Mouse (Mus musculus) embryo, embryonic 9.5 days (tissue): ENCODE measurements around the gene Insrr.
"Not testable (repeated sequence)": the region's sequence is repeated elsewhere in the genome, so short reads cannot be mapped to it uniquely, and the experiment has no call there.

Source experiments
- DNase-seq: peaks from one replicate; pipeline ENCODE4 v3.0.0-alpha.2; 2017; ENCODE audit errors: extremely low spot score

The Insrr gene

DNA sequence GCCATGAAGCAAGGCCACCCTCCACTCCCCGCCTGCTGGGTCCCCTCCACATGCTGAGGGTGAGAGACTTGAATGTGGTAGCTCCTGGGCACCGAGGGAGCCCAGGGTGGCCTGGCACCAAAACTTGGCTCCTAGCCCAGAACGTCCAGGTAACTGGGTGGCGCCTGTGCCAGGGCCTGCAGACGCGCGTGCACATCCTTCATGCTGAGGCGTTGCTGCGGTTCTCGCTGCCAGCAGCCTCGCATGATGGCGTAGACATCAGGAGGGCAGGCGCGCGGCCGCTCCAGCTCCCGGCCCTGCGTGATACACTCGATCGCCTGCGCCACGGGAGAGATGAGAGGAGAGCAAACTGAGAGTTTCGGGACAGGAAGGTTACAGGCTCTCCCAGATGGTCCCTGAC, 18.5 kb upstream of the Insrr start:
- DNase-seq, result no peak

DNA sequence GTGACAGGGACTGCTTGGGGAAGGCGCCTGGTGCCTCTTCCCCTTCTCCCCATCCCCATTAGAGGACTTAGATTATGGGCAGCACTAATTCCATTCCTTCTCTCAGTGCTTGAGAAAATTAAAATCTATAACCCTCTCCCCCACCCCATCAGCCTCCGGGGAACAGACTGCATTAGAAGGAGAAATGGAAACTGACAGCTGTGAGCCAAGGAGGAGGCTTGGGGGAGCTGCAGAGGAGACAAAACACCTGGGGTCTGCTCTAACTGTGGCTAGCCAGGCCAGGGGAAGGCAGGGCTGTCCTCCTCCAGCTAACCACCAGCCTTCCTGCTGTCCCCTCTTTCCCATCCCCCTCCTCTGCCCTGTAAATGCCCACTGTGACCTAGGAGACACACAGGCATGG, 17.7 kb upstream of the Insrr start:
- no peak for DNase-seq

DNA sequence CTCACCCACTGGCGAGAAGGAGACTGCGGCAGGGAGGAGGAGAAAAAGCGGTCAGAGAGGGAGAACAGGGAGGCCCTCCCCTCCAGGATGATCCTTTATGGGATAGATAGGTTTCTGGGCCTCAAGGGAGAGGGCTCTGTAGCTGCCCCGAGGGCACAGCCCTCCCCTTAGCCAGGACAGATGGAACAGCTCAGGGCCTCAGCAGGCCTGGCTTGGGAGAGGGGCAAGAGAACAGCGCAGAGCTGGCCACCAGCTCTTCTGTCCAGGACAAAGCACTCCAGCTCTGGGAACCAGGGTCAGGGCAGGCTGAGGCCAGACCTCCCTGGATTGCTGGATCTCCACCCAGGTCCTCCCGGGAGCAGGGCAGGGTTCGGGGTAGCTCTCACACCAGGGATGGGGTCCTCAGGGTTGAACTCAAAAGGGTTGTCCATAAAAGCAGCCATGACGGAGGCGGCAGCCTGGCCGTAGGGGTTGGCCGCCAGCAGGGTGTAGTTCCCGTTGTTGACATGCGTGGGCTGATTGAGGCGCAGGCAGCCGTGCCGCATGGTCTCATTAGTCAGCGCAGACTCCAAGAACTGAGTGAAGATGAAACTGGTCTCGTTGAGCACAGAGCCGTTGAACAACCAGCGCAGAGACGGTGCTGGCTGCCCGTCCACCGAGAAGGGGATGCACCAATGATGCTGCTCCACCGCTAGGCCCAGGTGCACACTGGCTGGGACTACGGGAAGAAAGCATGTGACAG, 13.3 kb upstream of the Insrr start:
- no peak for DNase-seq

DNA sequence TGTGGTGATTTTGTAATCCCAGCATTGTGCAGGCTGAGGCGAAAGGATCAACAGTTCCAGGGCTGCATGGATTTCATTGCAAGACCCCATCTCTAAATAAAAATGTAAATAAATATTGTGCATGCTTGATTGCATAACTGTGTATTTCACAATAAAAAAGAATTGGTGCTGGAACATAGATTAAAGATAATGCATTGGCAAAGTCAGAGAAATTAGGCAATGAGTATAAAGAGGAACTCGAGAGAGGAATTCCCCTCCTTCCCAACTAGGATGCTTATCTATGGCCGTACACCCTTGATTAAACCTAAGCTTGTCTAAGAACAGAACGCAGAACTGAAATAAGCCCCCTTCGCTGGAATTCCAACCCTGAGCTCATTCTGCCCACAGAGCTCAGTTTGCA, 11.6 kb upstream of the Insrr start:
- DNase-seq, result no peak

DNA sequence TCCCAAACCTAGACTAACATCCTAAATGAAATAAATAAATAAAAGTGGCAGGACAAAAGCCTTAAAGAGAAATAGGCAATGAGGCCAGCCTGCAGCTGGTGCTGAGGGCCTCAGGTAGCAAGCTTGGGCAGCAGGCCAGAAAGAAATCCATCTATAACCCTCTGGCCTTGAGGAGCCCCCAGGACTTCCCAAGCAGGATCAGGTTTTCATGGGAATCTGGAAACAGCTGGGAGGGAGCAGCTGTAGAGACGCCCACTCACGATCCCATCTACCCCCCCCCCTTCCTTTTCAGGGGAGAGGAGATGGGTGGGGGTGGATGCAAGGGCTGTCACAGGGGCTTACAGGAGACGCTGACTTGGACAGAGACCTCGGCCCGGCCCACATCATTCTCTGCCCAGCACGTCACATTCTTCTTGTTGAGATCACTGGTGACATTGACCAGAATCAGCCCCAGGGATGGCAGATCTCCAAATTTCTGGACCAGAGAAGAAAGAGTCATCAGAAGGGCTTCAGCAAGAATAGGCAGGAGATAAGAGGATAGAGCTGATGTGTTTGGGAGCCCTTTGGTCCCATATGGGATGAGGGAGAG, 11.0 kb upstream of the Insrr start:
- no peak for DNase-seq

DNA sequence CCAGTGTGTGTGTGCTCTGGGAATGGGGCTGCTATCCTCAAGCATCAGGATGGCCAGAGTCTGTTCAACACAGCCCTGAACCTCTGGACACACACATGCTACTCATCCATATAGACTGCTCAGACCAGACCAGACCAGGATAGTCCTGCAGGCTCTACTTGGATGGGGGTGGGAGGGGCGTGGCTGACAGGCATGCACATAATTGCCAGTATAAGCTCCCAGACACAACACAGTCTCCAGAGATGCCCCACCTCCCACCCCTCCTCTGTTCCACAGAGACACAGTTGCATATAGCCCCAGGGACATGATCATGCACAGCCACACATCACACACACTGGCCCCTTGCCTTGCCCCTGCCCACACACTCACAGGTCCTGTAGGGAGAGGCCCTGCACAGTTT, 7.5 kb upstream of the Insrr start:
- DNase-seq, result no peak

DNA sequence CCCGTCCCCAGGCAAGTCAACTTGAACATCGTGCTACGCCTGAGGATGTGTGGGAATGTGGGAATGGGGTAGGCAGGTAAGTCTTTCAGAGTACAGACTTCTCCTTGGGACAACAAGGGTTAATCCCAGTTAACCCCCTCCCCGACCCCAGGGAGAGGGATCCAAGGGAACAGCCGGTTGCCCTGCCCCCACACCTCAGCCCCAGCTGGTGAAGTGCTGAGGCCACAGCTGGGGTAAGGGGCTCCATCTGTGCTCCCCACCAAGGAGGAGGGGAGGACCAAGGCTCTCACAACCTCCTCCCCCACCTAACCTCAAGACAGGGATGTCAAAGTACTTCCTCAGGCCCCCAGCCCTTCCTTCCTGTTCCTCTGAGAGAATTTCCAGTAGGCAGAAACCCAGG, 7.0 kb upstream of the Insrr start:
- DNase-seq, result no peak

DNA sequence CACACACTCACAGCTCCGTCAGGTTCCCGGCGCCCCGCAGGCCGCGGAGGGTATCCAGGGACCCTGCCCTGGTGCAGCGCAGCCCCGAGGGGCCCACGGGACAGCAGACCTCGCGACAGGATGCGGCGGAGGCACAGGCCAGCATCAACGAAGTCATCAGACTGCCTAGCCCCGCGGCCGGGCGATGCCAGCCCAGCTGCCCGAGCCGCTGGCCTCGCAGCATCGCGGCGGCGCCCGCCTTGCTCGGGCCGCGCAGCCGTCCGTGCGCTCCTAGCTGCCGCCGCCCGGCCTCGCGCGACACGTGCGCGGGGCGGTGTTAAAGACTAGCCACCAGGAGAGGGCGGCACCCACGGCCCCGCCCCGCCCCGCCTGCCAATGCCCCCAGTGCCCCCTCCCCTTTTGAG, 1.8 kb upstream of the Insrr start, which contains the start of gene Ntrk1:
Gene Ntrk1 (minus strand): TSS at position 241 of the 404 bp plus-strand sequence.
- peak; percentile 35 for DNase-seq

DNA sequence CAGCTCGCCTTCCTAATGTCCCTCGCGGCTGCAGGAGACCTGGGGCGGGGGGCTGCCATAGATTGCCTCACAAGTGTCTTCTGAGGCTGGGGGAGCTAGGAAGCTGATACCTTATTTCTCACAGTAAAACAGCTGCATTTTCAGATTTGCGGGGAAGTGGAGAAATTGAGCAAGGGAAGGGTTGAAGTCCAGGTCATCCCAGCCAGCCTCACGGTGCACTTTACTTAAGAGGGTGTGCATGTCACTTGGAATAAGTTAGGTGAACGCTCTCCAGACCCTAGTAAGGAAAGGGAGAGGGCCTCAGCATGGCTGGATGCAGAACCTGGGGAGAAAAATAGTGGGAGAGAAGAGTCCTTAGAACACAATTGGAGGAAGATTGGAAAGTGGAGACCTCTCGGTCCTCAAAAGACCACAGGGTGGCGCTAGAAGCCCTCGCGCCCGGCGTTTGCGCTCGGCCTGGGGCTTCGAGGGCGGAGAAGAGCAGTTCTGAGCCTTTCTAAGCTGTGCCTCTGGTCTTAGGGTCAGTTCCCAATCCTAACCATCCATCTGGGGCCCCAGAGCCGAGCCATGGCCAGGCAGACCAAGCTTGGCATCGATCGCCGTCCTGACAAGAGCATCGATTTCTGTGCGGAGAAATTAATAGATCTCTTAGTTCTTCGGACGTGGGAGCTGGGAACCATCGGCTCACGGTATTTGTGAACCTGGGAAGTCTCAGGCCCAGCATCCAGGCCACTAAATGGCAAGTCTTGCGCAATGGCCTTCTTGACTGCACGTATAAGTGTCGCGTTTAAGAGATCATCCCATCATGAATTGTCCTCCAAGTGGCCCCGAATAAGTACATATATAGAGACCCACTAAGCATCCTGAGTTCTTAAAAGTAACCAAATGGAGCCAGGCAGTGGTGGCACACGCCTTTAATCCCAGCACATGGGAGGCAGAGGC, 1.1 kb upstream of the Insrr start:
- peak; percentile 78 for DNase-seq

DNA sequence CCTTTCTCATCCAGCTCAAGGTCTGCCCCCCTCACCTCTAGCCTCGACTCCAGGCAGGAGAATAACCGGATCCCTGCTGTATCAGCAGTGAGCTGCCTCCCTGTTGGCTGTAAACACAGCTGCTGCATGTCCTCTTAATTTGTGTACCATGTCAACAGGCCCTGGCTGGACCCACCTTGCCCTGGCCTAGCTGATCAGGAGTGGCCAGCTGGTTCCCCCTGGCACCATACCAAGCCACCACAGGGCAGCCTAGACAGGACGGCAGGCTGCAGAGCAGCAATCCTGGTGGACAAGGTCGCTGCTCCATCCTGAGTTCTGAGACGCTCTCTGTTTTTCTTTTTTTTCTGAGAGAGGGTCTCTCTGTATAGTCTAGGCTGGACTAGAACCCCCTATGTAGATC, 4.9 kb downstream of the Insrr start:
- DNase-seq, result no peak

DNA sequence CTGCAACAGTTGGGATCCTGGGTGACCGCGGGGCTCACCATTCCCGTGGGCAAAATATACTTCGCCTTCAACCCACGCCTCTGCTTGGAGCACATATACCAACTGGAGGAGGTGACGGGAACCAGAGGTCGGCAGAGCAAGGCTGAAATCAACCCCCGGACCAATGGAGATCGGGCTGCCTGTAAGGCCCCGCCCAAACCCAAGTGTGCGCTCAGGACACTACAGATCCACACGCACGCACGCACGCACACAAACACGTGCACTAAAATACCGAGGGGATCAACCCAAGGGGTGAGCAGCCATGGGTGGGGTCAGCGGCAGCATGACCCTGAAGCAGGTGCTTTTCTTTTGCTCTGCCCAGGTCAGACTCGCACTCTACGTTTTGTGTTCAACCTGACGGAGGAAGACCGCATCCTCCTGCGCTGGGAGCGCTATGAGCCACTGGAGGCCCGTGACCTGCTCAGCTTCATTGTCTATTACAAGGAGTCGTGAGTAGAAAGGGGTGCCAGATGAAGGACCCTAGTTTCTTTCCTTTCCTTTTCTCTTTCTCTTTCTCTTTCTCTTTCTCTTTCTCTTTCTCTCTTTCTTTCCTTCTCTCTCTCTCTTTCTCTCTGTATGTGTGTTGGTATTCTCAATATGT, 7.4 kb downstream of the Insrr start:
- no peak for DNase-seq

DNA sequence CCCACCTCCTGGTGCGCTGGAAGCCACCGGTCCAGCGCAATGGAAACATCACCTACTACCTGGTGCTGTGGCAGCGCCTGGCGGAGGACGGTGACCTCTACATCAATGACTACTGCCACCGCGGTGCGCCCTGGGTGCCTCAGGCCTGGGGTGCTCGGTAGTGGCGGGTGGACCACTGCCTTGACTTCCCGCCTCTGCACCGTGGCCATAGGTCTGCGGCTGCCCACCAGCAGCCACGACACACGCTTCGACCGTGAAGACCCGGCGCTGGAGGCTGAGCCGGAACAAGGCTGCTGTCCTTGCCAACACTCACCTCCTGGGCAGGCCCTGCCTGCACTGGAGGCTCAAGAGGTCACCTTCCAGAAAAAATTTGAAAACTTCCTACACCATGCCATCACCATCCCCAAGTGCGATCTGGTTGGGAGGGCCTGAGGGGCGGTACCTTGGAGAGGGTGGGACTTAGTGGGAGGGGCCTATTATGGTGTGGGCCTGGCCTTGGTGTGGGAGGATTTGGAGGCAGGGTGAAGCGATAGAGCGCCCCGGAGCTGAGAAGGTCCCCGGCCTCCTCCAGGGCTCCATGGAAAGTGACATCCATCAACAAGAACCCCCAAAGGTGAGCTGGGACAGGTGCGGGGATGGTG, 12.7 kb downstream of the Insrr start:
- no peak for DNase-seq

DNA sequence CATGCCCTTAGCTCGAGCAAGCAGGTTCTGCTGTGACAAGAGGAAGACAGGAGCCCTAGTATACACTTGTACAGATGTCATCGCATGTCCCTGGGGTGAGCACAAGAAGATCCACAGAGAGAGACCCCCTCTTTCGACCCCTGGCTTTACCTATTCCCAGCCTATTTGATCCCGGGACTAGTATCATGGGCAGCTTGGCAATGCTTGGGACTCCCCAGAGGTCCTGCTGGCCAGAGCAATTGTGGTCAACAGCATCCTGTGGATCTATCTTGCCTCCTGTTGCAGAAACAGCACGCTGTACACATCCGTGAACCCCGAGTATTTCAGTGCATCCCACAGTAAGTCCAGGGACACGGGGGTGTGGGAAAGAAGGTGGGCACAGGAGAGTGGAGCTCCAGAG, 14.5 kb downstream of the Insrr start:
- DNase-seq, result no peak

DNA sequence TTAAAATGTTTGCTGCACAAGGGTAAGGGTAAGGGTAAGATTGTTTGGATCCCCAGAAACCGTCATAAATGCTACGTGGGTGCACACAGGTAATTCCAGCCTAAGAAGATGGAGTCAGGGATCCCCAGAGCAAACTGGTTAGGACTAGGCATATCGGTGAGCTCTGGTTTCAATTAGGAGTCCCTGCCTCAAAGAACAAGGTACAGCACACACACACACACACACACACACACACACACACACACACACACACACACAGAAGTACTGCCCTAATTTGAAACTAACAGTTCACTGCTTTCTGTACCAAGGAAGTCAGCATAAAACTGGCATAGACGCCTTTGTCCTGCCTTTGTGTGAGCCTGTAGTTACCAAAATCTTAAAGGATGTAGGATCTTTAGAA, 15.7 kb downstream of the Insrr start:
- DNase-seq, result no peak

DNA sequence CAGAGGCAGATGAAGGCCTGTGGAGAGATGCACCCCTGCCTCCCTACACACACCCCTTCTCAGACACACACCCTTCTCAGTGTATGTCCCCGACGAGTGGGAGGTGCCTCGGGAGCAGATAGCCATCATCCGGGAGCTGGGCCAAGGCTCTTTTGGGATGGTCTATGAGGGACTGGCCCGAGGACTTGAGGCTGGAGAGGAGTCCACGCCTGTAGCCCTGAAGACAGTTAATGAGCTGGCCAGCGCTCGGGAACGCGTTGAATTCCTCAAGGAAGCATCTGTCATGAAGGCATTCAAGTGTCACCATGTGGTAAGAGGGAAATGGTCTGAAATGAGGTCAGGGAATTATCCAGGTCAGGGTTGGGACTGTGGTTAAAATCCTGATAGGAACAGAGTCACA, 16.1 kb downstream of the Insrr start:
- DNase-seq, result no peak

DNA sequence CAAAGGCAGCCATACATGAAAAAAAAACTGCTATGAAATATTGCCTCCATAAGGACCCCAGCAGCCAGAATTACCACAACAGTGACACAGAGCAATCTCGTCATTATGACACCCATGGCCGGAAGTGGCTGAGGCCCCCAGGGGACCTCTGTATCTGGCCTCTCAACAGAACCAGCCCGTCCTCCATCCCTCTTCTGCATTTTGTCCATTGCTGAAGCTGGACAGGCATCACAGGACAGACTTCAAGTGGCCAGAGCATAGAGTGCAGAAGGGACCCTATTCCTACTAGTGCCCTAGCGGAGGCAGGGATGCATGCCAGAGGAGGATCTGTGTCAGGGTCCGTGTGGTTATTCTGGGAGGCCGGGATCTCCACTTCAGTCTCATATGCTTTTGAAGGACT, 19.4 kb downstream of the Insrr start:
- DNase-seq, result no peak

DNA sequence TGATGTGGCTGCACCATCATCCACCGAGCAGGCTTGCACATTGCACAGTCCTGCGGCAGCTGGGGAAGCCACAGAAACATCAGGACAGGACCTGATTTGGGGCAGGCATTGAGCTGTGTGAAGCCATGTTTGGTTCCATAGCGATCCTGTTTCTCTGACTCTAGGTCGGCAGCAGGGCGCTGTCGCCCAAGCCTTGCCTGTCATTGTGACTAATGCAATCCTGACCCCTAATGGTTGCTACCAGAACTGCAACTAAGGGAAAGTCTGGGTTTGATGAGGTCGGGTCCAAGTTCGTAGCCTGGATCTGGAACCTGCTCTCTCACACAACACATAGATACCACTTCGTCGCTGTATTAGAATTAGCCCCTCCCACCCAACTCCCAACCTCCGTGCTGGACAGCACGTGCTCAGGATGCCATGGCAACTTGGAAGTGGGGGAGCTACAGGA, 19.9 kb downstream of the Insrr start:
- peak; percentile 82 for DNase-seq

DNA sequence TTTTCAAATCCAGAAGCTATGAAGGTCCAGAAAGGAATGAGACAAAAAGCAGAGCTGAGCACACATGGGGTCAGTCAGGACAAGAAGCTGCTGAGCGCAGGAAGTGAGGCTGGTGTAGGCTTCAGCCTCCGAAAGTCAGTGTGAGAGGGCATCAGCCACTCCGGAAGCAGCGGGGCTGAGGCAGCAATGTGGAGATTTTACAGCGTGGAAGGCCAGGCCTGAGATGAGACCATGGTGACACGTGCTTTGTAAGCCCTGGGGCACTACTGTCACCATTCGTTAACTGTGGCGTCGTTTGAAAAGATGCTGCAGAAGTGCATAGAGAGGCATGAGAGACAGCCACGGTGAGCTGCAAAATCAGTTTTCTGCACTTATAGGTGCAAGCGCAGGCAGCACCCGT, 21.5 kb downstream of the Insrr start:
- DNase-seq, result no peak

DNA sequence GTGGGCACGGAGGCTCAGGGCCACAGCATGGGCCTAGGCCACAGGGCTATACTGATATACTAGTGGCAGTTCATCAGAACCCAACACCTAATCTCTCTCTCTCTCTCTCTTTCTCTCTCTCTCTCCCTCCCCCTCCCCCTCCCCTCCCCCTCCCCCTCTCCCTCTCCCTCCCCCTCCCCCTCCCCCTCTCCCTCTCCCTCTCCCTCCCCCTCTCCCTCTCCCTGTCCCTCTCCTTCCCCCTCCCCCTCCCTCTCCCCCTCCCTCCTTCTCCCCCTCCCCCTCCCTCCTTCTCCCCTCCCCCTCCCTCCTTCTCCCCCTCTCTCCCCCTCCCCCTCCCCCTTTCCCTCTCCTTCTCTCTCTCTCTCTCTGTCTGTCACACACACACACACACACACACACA, 27.5 kb downstream of the Insrr start, which contains the start of gene Pear1:
Gene Pear1 (minus strand): TSS at position 101 of the 400 bp plus-strand sequence.
- not testable (repeated sequence) for DNase-seq

DNA sequence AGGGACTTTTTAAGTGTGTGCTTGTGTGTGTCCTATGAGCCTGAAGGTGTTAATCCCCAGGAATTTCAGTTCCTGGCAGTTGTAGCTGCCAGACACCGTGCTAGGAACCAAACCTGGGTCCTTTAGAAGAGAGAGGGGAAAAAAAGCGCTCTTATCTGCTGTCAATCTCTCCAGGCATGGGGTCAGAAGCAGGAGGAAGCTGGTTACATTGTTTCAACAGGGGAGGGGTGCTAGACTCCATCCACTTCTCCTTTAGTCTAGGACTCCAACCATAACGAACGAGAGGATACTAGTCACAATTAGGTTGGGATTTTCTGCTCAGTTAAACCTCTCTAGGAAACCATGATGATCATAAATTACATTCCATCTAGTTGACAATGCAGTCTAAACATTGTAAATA, 31.7 kb downstream of the Insrr start:
- DNase-seq, result no peak

DNA sequence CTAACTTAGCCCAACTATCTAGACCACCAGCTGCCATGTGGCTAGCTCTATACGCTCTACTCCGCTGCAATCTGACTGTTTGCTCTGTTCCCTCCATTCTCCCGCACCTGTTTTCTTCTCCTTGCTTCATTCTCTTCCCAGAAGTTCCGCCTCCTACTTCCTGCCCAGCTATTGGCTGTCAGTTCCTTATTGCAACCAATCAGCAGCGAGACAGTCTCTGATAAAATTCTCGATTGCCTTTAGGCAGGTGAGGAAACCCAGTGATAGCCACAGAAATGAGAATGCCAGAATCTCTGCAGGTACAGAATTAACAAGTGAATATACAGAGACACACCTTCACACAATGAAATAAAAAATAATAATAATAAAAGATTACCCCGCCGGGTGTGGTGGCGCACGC, 32.3 kb downstream of the Insrr start:
- DNase-seq, result no peak
